Mouse (Mus musculus) left cerebral cortex, adult 2 months (tissue): ENCODE data around the gene Wdr93. TPM values are rescaled to one million over a fixed set of nuclear protein-coding genes. Genes with fewer than 3 reads are reported as not detected.
A peak's percentile ranks its signal among the peaks of the same experiment; 100 is the strongest.
"Not testable (repeated sequence)": the region's sequence is repeated elsewhere in the genome, so short reads cannot be mapped to it uniquely, and the experiment has no call there.

ENCODE experiments used
- DNase-seq, 2 experiments: peaks; one replicate each; pipeline ENCODE4 v3.0.0; 2021 to 2022; ENCODE audit warnings: low spot score in 2 of 2, mixed read lengths in 1 of 2; ENCODE audit errors: extremely low spot score in 1 of 2
- H3K27ac ChIP-seq: fragments of 200-600 bp; 2 replicates; pipeline ENCODE4 v1.8.1; 2022
- H3K4me3 ChIP-seq: fragments of 200-600 bp; 2 replicates; pipeline ENCODE4 v1.8.1; 2022
- CTCF ChIP-seq: fragments of 200-600 bp; IDR thresholded peaks from 2 replicates; pipeline ENCODE4 v1.8.1; 2022; ENCODE audit warnings: antibody characterized with exemption, mild to moderate bottlenecking, moderate library complexity
- intact Hi-C: fragments of 180-260 bp; cut with DNase I; formaldehyde crosslinking; loops from one replicate; pipeline ENCODE4 v1.15.1; 2025
- total RNA-seq, 2 experiments: library from RNA; stranded (reverse); gene quantifications; 2 replicates each; pipeline ENCODE4 v1.2.3; 2021

Gene Wdr93
- total RNA-seq, 2 experiments from 2014 or later, result 0.35 TPM; not detected in 1

GRCm38 (mm10) chr7:79758176-79758575 lies 15.2 kb downstream of the Wdr93 start:
- intact Hi-C loops, result no loop called here
- TF ChIP-seq CTCF, result no peak
- no peak overlapping the region for H3K27ac ChIP-seq
- no peak for DNase-seq
- no peak overlapping the region for H3K4me3 ChIP-seq

- no peak overlapping the region for H3K4me3 ChIP-seq
- intact Hi-C loops, result no loop called here
- H3K27ac ChIP-seq, result no peak overlapping the region
Measured at GRCm38 (mm10) chr7:79759766-79760165, 16.8 kb downstream of the Wdr93 start.

GRCm38 (mm10) chr7:79761124-79761876 lies 18.3 kb downstream of the Wdr93 start:
- no peak for TF ChIP-seq CTCF
- intact Hi-C loops, result no loop called here
- Histone ChIP-seq H3K4me3 (no peak overlapping the region), H3K27ac (no peak overlapping the region)
- no peak for DNase-seq

More at GRCm38 (mm10) chr7:79759766-79760165, 16.8 kb downstream of the Wdr93 start:
- no peak for DNase-seq
- no peak for TF ChIP-seq CTCF

GRCm38 (mm10) chr7:79762106-79762505 lies 19.1 kb downstream of the Wdr93 start:
- DNase-seq, result no peak
- Histone ChIP-seq H3K4me3 (no peak overlapping the region), H3K27ac (no peak overlapping the region)
- TF ChIP-seq CTCF, result no peak
- intact Hi-C loops, result no loop called here

- TF ChIP-seq CTCF, result no peak; the same call in 1 of the 2 replicates
- DNase-seq, result no peak
- H3K4me3 ChIP-seq, result no peak overlapping the region
- H3K27ac ChIP-seq, result no peak overlapping the region
- intact Hi-C loops, result no loop called here
Measured at GRCm38 (mm10) chr7:79765991-79766390, 23.0 kb downstream of the Wdr93 start.

- TF ChIP-seq CTCF, result no peak
- Histone ChIP-seq H3K27ac (no peak overlapping the region), H3K4me3 (no peak overlapping the region)
- intact Hi-C loops, result no loop called here
- no peak for DNase-seq
Measured at GRCm38 (mm10) chr7:79769664-79770063, 26.7 kb downstream of the Wdr93 start.

- Histone ChIP-seq H3K27ac (peak overlapping the region; percentile 41; the same call in 1 of the 2 replicates), H3K4me3 (no peak overlapping the region)
- intact Hi-C loops, result no loop called here
- TF ChIP-seq CTCF, result no peak
- DNase-seq, result no peak
Measured at GRCm38 (mm10) chr7:79771561-79772512, 28.9 kb downstream of the Wdr93 start.

GRCm38 (mm10) chr7:79780647-79781626 lies 38.0 kb downstream of the Wdr93 start:
- intact Hi-C loops, result no loop called here
- peak; percentile 61 to 75 for DNase-seq
- TF ChIP-seq CTCF, result peak; percentile 99
- peak overlapping the region; percentile 36 for H3K4me3 ChIP-seq
- no peak overlapping the region for H3K27ac ChIP-seq

- TF ChIP-seq CTCF, result no peak
- intact Hi-C loops, result no loop called here
- H3K27ac ChIP-seq, result no peak overlapping the region
- H3K4me3 ChIP-seq, result no peak overlapping the region
- DNase-seq, result no peak
Measured at GRCm38 (mm10) chr7:79781826-79782515, 39.0 kb downstream of the Wdr93 start.

- no peak overlapping the region for H3K4me3 ChIP-seq
- TF ChIP-seq CTCF, result no peak
- intact Hi-C loops, result no loop called here
- DNase-seq, result no peak
- no peak overlapping the region for H3K27ac ChIP-seq
Measured at GRCm38 (mm10) chr7:79782516-79782855, 39.5 kb downstream of the Wdr93 start.

GRCm38 (mm10) chr7:79786295-79786694 lies 43.3 kb downstream of the Wdr93 start:
- intact Hi-C loops, result loop anchor here (5.0 kb wide), 1 partner anchor 174 kb away; no protein-coding TSS in a partner anchor
- H3K27ac ChIP-seq, result no peak overlapping the region
- peak; percentile 91 for TF ChIP-seq CTCF
- peak; percentile 54 to 74 for DNase-seq
- no peak overlapping the region for H3K4me3 ChIP-seq

- H3K27ac ChIP-seq, DNase-seq, H3K4me3 ChIP-seq: not testable (repeated sequence)
- intact Hi-C loops, result loop anchor here (5.0 kb wide), 1 partner anchor 178 kb away; no protein-coding TSS in a partner anchor
Measured at GRCm38 (mm10) chr7:79789812-79790211, 46.8 kb downstream of the Wdr93 start.
